In the genomic region with DNA sequence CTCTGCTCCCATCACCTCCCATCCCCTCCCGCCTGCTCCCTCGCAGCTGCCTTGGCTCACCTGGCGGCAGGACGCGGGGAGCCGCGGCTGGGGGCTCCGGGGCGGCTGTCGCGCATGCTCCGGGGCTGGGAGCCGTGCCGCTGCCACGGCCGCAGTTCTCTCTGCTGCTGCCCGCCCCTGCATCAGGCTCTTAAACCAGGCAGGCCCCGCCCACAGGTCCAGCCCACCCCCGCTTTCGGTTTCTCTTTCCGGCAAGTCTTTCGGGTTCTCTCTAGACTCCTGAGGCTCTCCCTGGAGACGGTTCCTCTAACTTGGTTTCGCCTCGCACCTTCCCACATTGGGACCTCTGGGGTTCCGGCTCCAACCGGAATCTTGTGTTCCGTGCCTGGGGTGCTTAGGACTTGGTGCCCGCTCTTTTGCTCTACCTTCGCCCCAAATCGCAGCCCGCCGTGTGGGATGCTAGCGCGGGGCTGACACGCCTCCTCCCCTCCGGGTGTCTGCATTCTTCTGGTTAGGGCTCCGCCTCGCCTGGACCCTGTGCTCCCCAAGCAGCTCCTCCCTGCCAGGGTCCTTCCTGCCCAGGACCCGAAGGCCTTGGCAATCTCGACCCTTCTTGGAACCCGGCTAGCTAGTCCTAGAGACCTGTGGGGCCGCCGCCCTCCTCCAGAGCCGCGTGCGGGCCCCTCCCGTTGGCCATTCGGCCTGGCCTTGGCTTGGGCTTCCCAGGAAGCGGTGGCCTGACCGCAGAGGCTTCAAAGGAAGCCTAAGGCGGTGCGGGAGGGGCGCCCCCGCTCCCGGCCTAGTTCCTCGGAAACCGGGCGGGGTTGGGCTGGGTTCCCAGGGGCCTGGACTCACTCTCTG, we compare ENCODE assay signal across 8 mouse cellular contexts. TPM values are rescaled to one million over a fixed set of nuclear protein-coding genes. Genes with fewer than 3 reads are reported as not detected.
A peak's percentile ranks its signal among the peaks of the same experiment; 100 is the strongest.
DNase-seq lines count a peak whose midpoint lies in the region; ATAC-seq and TF ChIP-seq lines count a peak whose summit lies in the region.

Gene Socs1, minus strand, starts transcription at position 166 of the 861 bp plus-strand sequence.

- no peak for TF ChIP-seq EP300 in liver, embryonic 14.5 days (IDR thresholded peaks at IDR 0.05; ENCODE audit: low read depth)
- TF ChIP-seq EP300 in stomach, postnatal 0 days (optimal IDR thresholded peaks at IDR 0.05): no peak

- no peak for TF ChIP-seq CTCF in liver, embryonic 14.5 days (IDR thresholded peaks at IDR 0.05; ENCODE audit: low read depth)
- no peak for TF ChIP-seq CTCF in stomach, postnatal 0 days (IDR thresholded peaks at IDR 0.05; ENCODE audit: low read depth)

- ATAC-seq in CD4-positive, CD25-positive, alpha-beta regulatory T cell, adult 4 months: peak; percentile 46
- peak; percentile 76 for ATAC-seq in heart, embryonic 13.5 days (ENCODE audit: extremely low read depth, insufficient number of reproducible peaks, low FRiP score, low TSS enrichment)
- ATAC-seq in liver, embryonic 14.5 days (ENCODE audit: insufficient read depth): peak; percentile 79
- peak; percentile 82 for ATAC-seq in neural tube, embryonic 11.5 days (ENCODE audit: insufficient read depth, low FRiP score, low TSS enrichment)
- peak; percentile 81 for ATAC-seq in stomach, postnatal 0 days (ENCODE audit: low FRiP score, low TSS enrichment)

- peak; percentile 56 for DNase-seq in fat pad, adult 2 months (ENCODE audit: extremely low read depth, low read depth, low spot score)
- DNase-seq in kidney, postnatal 10 days: peak; percentile 96
- peak; percentile 57 to 72 (median 65) for DNase-seq in liver, embryonic 14.5 days (ENCODE audit: low read depth in 3 of 3, low spot score in 3 of 3)
- DNase-seq in neural tube, embryonic 11.5 days (ENCODE audit: low spot score): peak; percentile 90
- peak; percentile 93 for DNase-seq in stomach, postnatal 0 days (ENCODE audit: low spot score)

- peak within 1 kb of the TSS; percentile 92 for H3K4me3 ChIP-seq in brown adipose tissue, adult 24 weeks (ENCODE audit: insufficient read depth, low read depth, low read length)
- peak within 1 kb of the TSS; percentile 85 for H3K4me3 ChIP-seq in heart, embryonic 13.5 days
- H3K4me3 ChIP-seq in liver, embryonic 14.5 days (ENCODE audit: insufficient read depth in 1 of 2, low read depth in 2 of 2, low read length in 2 of 2): peak within 1 kb of the TSS; percentile 81 to 91
- H3K4me3 ChIP-seq in neural tube, embryonic 11.5 days (ENCODE audit: low read depth, low read length): peak within 1 kb of the TSS; percentile 58
- peak within 1 kb of the TSS; percentile 73 for H3K4me3 ChIP-seq in stomach, postnatal 0 days (ENCODE audit: low read depth, low read length)

- WGBS in heart, embryonic 13.5 days: under 1% methylated on average over 59 of the region's 59 CpGs
- under 1% methylated on average over 53 of the region's 59 CpGs for WGBS in liver, embryonic 14.5 days (ENCODE audit: insufficient replicate concordance)
- WGBS in neural tube, embryonic 11.5 days: under 1% methylated on average over 51 of the region's 59 CpGs
- WGBS in stomach, postnatal 0 days: under 1% methylated on average over 54 of the region's 59 CpGs

- H3K4me2 ChIP-seq in heart, embryonic 13.5 days: peak within 1 kb of the TSS; percentile 97
- H3K4me2 ChIP-seq in liver, embryonic 14.5 days (ENCODE audit: low read depth): peak within 1 kb of the TSS; percentile 93
- H3K4me2 ChIP-seq in neural tube, embryonic 11.5 days (ENCODE audit: low read depth): peak within 1 kb of the TSS; percentile 96
- H3K4me2 ChIP-seq in stomach, postnatal 0 days (replicated peaks; ENCODE audit: low read depth): peak within 1 kb of the TSS; percentile 96

- peak within 1 kb of the TSS; percentile 93 for H3K9ac ChIP-seq in heart, embryonic 13.5 days
- H3K9ac ChIP-seq in liver, embryonic 14.5 days (replicated peaks): peak within 1 kb of the TSS; percentile 74
- peak within 1 kb of the TSS; percentile 63 for H3K9ac ChIP-seq in neural tube, embryonic 11.5 days (ENCODE audit: low read length)
- H3K9ac ChIP-seq in stomach, postnatal 0 days (ENCODE audit: low read length): peak within 1 kb of the TSS; percentile 83

- peaks cover 3% of the 10 kb centered on the region; the same call in 1 of the 2 replicates for H3K27me3 ChIP-seq in heart, embryonic 13.5 days (replicated peaks)
- H3K27me3 ChIP-seq in liver, embryonic 14.5 days (ENCODE audit: control insufficient read depth, insufficient read depth, low read length): peaks cover 26% of the 10 kb centered on the region
- H3K27me3 ChIP-seq in neural tube, embryonic 11.5 days (ENCODE audit: control insufficient read depth, insufficient read depth, low read length): peaks cover 10% of the 10 kb centered on the region
- no peaks in the 10 kb centered on the region for H3K27me3 ChIP-seq in stomach, postnatal 0 days (ENCODE audit: control insufficient read depth, insufficient read depth, low read length)

- H3K9me3 ChIP-seq in heart, embryonic 13.5 days: no peaks in the 10 kb centered on the region
- no peaks in the 10 kb centered on the region for H3K9me3 ChIP-seq in liver, embryonic 14.5 days (ENCODE audit: control insufficient read depth, low read length)
- no peaks in the 10 kb centered on the region for H3K9me3 ChIP-seq in neural tube, embryonic 11.5 days (ENCODE audit: control insufficient read depth, low read length)
- no peaks in the 10 kb centered on the region for H3K9me3 ChIP-seq in stomach, postnatal 0 days (ENCODE audit: control insufficient read depth, low read length)

- peaks cover 5% of the 10 kb centered on the region; the same call in 1 of the 2 replicates for H3K36me3 ChIP-seq in heart, embryonic 13.5 days
- H3K36me3 ChIP-seq in liver, embryonic 14.5 days (replicated peaks; ENCODE audit: control insufficient read depth, insufficient read depth, low read depth): no peaks in the 10 kb centered on the region
- no peaks in the 10 kb centered on the region for H3K36me3 ChIP-seq in neural tube, embryonic 11.5 days (ENCODE audit: control insufficient read depth, insufficient read depth, low read length)
- no peaks in the 10 kb centered on the region for H3K36me3 ChIP-seq in stomach, postnatal 0 days (ENCODE audit: control insufficient read depth, insufficient read depth, low read length)

- peak within 1 kb of the TSS; percentile 92 for H3K27ac ChIP-seq in brown adipose tissue, adult 24 weeks (replicated peaks; ENCODE audit: low read depth, low read length)
- H3K27ac ChIP-seq in heart, embryonic 13.5 days (replicated peaks): peak within 1 kb of the TSS; percentile 96
- peak within 1 kb of the TSS; percentile 48 for H3K27ac ChIP-seq in liver, embryonic 14.5 days
- H3K27ac ChIP-seq in neural tube, embryonic 11.5 days (ENCODE audit: low read depth, low read length): peak within 1 kb of the TSS; percentile 65
- peak within 1 kb of the TSS; percentile 99 for H3K27ac ChIP-seq in stomach, postnatal 0 days (replicated peaks)

- H3K4me1 ChIP-seq in brown adipose tissue, adult 24 weeks (ENCODE audit: control insufficient read depth, insufficient read depth, insufficient read length, low read length): no peaks in the 10 kb centered on the region
- peaks cover 55% of the 10 kb centered on the region for H3K4me1 ChIP-seq in heart, embryonic 13.5 days
- 0 out of 4 replicates have a peak, but pooled peaks cover 0 to 2% of the 10 kb centered on the region in 2 experiments for H3K4me1 ChIP-seq in liver, embryonic 14.5 days (replicated peaks; ENCODE audit: control insufficient read depth in 2 of 2, insufficient read depth in 2 of 2, low read length in 1 of 2)
- H3K4me1 ChIP-seq in neural tube, embryonic 11.5 days (ENCODE audit: control insufficient read depth, insufficient read depth, low read length): peaks cover 5% of the 10 kb centered on the region; the same call in 1 of the 2 replicates
- H3K4me1 ChIP-seq in stomach, postnatal 0 days (replicated peaks; ENCODE audit: control insufficient read depth, insufficient read depth): peaks cover 15% of the 10 kb centered on the region

RNA-seq across cellular contexts. Expression of gene Socs1, which starts in this region (rescaled TPM):
- polyA plus RNA-seq in CD4-positive, CD25-positive, alpha-beta regulatory T cell, adult 4 months (2017; shearing (Covaris generic)): 1 to 10 TPM; 2.5 to 3.9 TPM
- 0.54 TPM in 1 of 2 replicates, not detected in the other for polyA plus RNA-seq in brown adipose tissue, adult 24 weeks (2012; ENCODE audit: insufficient read depth, insufficient read length, missing spikeins)
- 4.8 and 5.7 TPM in 2 replicates for polyA plus RNA-seq in heart, embryonic 13.5 days (2015; fragmentation: Nextera tagmentation; extraction: Ambion mirVana)
- polyA plus RNA-seq in liver, embryonic 14.5 days (2012; rRNA removed): 0.35 and 0.36 TPM in 2 replicates
- 0.36 and 0.56 TPM in 2 replicates for polyA plus RNA-seq in liver, embryonic 14.5 days (2014; fragmentation: Nextera tagmentation; extraction: Ambion mirVana)
- polyA plus RNA-seq in neural tube, embryonic 11.5 days (2014; fragmentation: Nextera tagmentation; extraction: Ambion mirVana): 2.5 and 2.7 TPM in 2 replicates
- polyA plus RNA-seq in stomach, postnatal 0 days (2015; fragmentation: Nextera tagmentation; extraction: Ambion mirVana): 7.3 and 8.4 TPM in 2 replicates

Comparison
In these comparisons a context has a peak if more than half of its experiments do, and no peak if none do; other contexts are left out.
1. Peak in every context shown above with its lines: DNase-seq, ATAC-seq, H3K4me3 ChIP-seq and H3K27ac ChIP-seq.
2. Peak in DNase-seq, ATAC-seq, H3K4me3 ChIP-seq, H3K27ac ChIP-seq, H3K9ac ChIP-seq and H3K4me2 ChIP-seq in liver, embryonic 14.5 days; RNA of the gene not detected or under 1 TPM.
3. H3K27ac ChIP-seq: peak in every context shown above with its lines; median percentile 99 in stomach, postnatal 0 days; 96 in heart, embryonic 13.5 days; 92 in brown adipose tissue, adult 24 weeks; 65 in neural tube, embryonic 11.5 days; 48 in liver, embryonic 14.5 days.